Mouse (Mus musculus) embryonic facial prominence, embryonic 10.5 days (tissue): ENCODE data around the gene Twf2. TPM values are rescaled to one million over a fixed set of nuclear protein-coding genes. Genes with fewer than 3 reads are reported as not detected.

Experiments used
- DNase-seq: peaks from one replicate; pipeline ENCODE4 v3.0.0-alpha.2; 2017; ENCODE audit warnings: low spot score
- H3K27ac ChIP-seq: fragments of 300-500 bp; sonication (generic); replicated peaks from 2 replicates; pipeline ENCODE4 v1.5.1; 2016; ENCODE audit warnings: mild to moderate bottlenecking
- H3K27me3 ChIP-seq: fragments of 300-500 bp; sonication (generic); replicated peaks from 2 replicates; pipeline ENCODE4 v1.6.1; 2016; ENCODE audit warnings: low read depth, mild to moderate bottlenecking; ENCODE audit not compliant: poor library complexity, severe bottlenecking
- H3K36me3 ChIP-seq: fragments of 300-500 bp; sonication (generic); replicated peaks from 2 replicates; pipeline ENCODE4 v1.6.1; 2016; ENCODE audit warnings: mild to moderate bottlenecking, moderate library complexity
- H3K4me1 ChIP-seq: fragments of 300-500 bp; sonication (generic); 2 replicates; pipeline ENCODE4 v1.6.1; 2016
- H3K4me3 ChIP-seq: fragments of 300-500 bp; sonication (generic); 2 replicates; pipeline ENCODE4 v1.5.1; 2016; ENCODE audit warnings: mild to moderate bottlenecking, moderate library complexity
- H3K9me3 ChIP-seq: fragments of 300-500 bp; sonication (generic); 2 replicates; pipeline ENCODE4 v1.6.1; 2016; ENCODE audit warnings: mild to moderate bottlenecking
- WGBS: fragments of 180-500 bp; shearing (Covaris S2); methylation state at CpG from one replicate; pipeline ENCODE4 v1.1.7; 2016; 5-methylcytosine and 5-hydroxymethylcytosine counted together
- polyA plus RNA-seq: library from polyadenylated mRNA; unstranded; fragments of >200 nt; fragmentation: Nextera tagmentation; extraction: Ambion mirVana; gene quantifications from 2 replicates; pipeline ENCODE4 v1.2.1, GENCODE M21; 2016

Gene Twf2
- polyA plus RNA-seq, 1 experiment from 2014 or later = 74.7 TPM

DNA sequence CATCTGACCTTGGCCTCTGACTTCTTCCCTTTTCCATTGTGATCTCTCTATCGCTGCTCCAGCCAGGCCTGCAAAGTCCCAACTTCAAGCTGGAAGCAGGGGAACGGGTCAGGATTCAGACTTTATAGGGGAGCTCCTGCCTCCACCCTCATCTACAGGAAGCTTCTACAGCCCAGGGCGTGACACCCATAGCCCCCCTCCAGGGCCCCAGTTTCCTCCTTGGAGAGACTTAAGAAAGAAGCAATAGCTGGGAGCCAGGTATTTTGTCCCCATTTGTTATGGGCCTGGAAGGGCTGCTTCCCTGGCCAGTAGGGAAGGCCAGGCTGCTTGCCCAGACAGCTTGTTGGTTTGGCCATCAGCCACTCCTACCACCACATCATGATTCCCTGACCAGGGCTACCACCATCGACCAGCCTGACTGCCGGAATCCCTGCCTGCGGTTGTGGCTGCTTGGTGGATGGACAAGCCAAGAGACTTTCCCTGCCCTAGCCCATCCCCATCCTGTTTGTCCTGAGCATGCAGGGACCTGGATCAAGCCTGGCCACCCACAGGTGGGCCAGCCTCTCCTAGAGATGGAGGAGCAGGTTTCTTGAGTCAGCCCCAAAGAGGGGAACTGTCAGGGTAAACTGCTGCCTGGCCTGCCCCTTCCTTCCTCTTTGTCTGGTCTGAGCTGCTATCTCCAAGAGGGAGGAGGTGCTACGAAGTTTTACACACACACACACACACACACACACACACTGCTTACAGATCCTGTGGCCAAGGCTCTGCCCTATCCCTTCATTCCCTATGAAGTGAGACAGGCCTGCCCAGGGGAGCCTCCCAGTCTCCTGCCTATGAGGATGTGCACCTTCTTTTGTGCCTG, 1.3 kb downstream of the Twf2 start:
- Histone ChIP-seq H3K9me3 (no peaks in the 10 kb centered on the region), H3K4me1 (peaks cover 48% of the 10 kb centered on the region), H3K4me3 (peak overlapping the region; percentile 76), H3K27ac (peak overlapping the region; percentile 49; the same call in 1 of the 2 replicates), H3K36me3 (peaks cover 19% of the 10 kb centered on the region), H3K27me3 (0 out of 2 replicates have a peak, but pooled peaks cover 8% of the 10 kb centered on the region)
- no peak for DNase-seq
- 83% methylated on average over 7 of the region's 7 CpGs for WGBS

GRCm38 (mm10) chr9:106205713-106206290, 2.9 kb downstream of the Twf2 start:
- Histone ChIP-seq H3K36me3 (peaks cover 27% of the 10 kb centered on the region), H3K27ac (no peak overlapping the region), H3K4me3 (no peak overlapping the region), H3K9me3 (no peaks in the 10 kb centered on the region), H3K4me1 (peaks cover 37% of the 10 kb centered on the region), H3K27me3 (no peaks in the 10 kb centered on the region)
- 80% methylated on average over 7 of the region's 7 CpGs for WGBS
- no peak for DNase-seq

DNA sequence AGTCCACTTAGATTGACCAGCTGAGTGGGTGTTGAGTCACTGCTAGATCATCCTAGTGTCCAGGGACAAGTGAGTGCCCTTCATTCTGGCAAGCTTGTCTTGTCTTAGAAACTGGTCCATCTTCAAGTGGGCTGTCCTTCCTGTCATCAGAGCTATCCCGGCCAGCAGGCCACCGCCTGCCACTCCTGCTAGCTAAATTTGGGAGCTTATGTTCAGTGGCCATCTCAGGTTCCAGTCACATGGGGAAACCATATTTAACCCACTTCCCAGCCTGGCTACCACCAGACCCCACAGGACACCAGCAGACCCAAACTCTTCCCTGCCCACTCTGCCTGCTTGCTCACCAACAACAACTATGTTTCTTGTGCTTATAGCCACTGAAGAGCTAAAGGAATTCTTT, 3.6 kb downstream of the Twf2 start:
- 76% methylated on average over 2 of the region's 2 CpGs for WGBS
- Histone ChIP-seq H3K27ac (no peak overlapping the region), H3K36me3 (peaks cover 27% of the 10 kb centered on the region), H3K4me1 (peaks cover 43% of the 10 kb centered on the region), H3K27me3 (no peaks in the 10 kb centered on the region), H3K4me3 (no peak overlapping the region), H3K9me3 (no peaks in the 10 kb centered on the region)
- DNase-seq = no peak

DNA sequence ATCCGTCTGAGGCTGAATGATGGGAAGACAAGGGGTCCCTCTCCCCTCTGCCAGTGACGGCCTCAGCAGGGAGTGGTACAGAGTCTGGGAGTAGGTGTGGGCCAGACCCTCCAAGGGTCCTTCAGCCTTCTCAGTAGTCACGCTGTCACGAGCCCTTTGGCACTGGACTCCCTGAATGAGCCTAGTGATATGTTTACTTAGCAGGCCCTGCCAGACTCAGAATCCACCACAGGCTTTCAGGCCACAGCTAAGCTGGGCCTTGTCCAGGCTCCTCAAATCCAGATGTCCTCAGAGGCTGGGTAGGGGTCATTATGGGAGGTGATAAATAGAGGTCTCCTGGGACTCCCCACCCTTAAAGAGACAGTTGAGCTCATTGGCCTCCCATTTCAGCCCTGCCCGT, 5.3 kb downstream of the Twf2 start:
- Histone ChIP-seq H3K27ac (0 out of 2 replicates have a peak overlapping the region, but pooled peaks have one; percentile 10), H3K4me1 (peaks cover 45% of the 10 kb centered on the region), H3K27me3 (no peaks in the 10 kb centered on the region), H3K36me3 (peaks cover 40% of the 10 kb centered on the region), H3K4me3 (no peak overlapping the region), H3K9me3 (no peaks in the 10 kb centered on the region)
- no peak for DNase-seq
- WGBS = 86% methylated on average over 5 of the region's 5 CpGs

DNA sequence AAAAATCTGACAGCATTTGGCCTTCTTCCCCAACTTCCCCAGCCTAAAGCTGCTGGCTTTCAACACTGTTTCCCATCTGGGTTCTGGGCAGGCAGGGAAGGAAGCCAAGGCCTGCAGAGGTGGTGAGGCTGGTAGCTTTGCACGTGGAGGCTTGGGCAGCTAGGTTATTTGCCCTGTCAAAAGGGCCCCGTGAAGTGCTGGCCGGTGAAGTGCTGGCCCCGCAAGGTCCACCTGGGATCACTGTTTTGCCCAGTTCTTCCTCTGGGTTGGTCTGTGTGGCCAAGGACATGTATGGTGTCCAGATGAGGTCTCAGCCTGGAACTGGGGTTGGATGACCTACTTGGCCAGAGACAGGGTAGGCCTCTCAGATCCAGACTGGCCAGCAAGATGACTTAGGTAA, 7.0 kb downstream of the Twf2 start:
- no peak overlapping the region for H3K4me3 ChIP-seq
- H3K9me3 ChIP-seq = no peaks in the 10 kb centered on the region
- H3K36me3 ChIP-seq = peaks cover 58% of the 10 kb centered on the region
- H3K4me1 ChIP-seq = peaks cover 28% of the 10 kb centered on the region
- no peaks in the 10 kb centered on the region for H3K27me3 ChIP-seq
- DNase-seq = no peak
- H3K27ac ChIP-seq = no peak overlapping the region
- WGBS = 91% methylated on average over 4 of the region's 4 CpGs

DNA sequence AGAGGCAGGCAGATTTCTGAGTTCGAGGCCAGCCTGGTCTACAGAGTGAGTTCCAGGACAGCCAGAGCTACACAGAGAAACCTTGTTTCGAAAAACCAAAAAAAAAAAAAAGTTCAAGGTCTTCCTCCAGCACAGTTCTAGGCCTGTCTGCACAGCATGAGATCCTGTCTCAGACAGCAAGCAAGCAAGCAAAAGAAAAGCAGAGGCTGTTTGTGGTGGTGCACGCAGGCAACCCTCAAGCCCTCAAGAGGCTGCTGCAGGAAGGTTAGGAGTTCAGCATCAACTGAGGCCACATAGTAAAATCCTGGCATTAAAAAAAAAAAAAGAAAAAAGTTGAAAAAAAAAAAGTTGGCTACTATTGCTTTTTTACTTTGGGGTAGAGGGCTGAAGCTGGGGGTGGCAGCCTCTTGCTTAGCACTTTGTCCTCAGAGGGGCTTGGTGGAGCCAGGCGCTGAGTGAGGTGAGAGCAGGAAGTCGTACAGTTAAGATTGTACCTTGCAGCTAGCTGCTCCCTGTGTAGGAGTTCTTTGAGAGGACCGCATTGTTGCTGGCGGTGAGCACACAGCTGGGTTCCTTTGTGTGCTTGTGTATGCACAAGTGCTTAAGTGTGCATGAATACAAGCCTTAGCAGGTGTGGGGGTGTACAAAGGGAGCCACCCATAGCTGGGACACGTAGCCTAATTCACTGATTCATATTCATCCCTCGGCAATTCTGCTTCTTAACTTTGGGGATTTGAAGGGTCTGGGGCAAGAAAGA, 8.1 kb downstream of the Twf2 start:
- Histone ChIP-seq H3K4me3 (peak overlapping the region; percentile 51; the same call in 1 of the 2 replicates), H3K9me3 (no peaks in the 10 kb centered on the region), H3K27ac (peak overlapping the region; percentile 82), H3K27me3 (no peaks in the 10 kb centered on the region), H3K36me3 (peaks cover 67% of the 10 kb centered on the region), H3K4me1 (peaks cover 19% of the 10 kb centered on the region)
- DNase-seq = no peak
- WGBS = 40% methylated on average over 9 of the region's 9 CpGs

- H3K36me3 ChIP-seq = peaks cover 64% of the 10 kb centered on the region
- 18% methylated on average over 37 of the region's 37 CpGs for WGBS
- peak overlapping the region; percentile 82 for H3K27ac ChIP-seq
- no peaks in the 10 kb centered on the region for H3K9me3 ChIP-seq
- H3K27me3 ChIP-seq = no peaks in the 10 kb centered on the region
- peak overlapping the region; percentile 51 for H3K4me3 ChIP-seq
- DNase-seq = peak; percentile 92
- peaks cover 15% of the 10 kb centered on the region for H3K4me1 ChIP-seq
Observed at GRCm38 (mm10) chr9:106211680-106212593, 9.0 kb downstream of the Twf2 start.

DNA sequence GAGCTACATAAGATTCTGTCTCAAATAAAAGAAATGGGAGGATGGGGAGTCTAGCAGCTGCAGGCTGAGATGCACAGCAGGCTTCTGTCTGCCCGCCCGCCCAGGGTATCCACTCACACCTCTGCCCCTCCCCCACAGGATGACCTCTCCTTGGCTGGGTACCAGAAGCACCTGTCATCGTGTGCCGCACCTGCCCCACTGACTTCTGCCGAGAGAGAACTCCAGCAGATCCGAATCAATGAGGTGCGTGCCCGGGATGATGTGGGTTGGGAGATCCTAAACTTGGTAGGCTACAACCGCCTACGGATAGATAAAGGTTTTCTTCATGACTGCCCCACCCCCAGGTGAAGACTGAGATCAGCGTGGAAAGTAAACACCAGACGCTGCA, 9.7 kb downstream of the Twf2 start:
- 87% methylated on average over 12 of the region's 12 CpGs for WGBS
- peak overlapping the region; percentile 51; the same call in 1 of the 2 replicates for H3K4me3 ChIP-seq
- peaks cover 62% of the 10 kb centered on the region for H3K36me3 ChIP-seq
- no peaks in the 10 kb centered on the region for H3K27me3 ChIP-seq
- H3K27ac ChIP-seq = no peak overlapping the region
- no peaks in the 10 kb centered on the region for H3K9me3 ChIP-seq
- peaks cover 15% of the 10 kb centered on the region for H3K4me1 ChIP-seq
- DNase-seq = no peak

- H3K4me1 ChIP-seq = peaks cover 15% of the 10 kb centered on the region
- 86% methylated on average over 6 of the region's 6 CpGs for WGBS
- peaks cover 40% of the 10 kb centered on the region for H3K36me3 ChIP-seq
- no peaks in the 10 kb centered on the region for H3K9me3 ChIP-seq
- DNase-seq = no peak
- no peak overlapping the region for H3K4me3 ChIP-seq
- no peak overlapping the region for H3K27ac ChIP-seq
- H3K27me3 ChIP-seq = no peaks in the 10 kb centered on the region
Observed at GRCm38 (mm10) chr9:106215341-106216125, 12.6 kb downstream of the Twf2 start.

DNA sequence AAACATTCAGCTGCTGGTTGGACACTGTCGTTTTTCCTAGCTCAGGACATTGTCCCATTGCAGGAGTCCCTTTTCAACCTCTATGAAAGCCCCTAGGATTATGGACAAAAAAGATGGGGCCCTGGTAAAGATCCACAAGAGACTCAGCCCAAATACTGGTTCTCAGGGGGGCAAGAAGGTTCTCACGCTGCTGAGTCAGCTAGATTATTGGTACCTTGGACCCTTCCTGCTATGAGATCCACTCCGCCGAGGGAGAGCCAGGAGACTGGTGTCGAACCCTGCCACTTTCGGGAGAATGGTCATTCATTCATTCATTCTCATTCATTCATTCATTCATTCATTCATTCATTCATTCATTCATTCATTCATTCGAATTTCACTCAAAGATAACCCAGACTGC, 14.1 kb downstream of the Twf2 start:
- Histone ChIP-seq H3K4me3 (no peak overlapping the region), H3K27me3 (no peaks in the 10 kb centered on the region), H3K36me3 (peaks cover 40% of the 10 kb centered on the region), H3K4me1 (peaks cover 4% of the 10 kb centered on the region), H3K9me3 (no peaks in the 10 kb centered on the region), H3K27ac (no peak overlapping the region)
- 88% methylated on average over 7 of the region's 7 CpGs for WGBS
- DNase-seq = no peak

DNA sequence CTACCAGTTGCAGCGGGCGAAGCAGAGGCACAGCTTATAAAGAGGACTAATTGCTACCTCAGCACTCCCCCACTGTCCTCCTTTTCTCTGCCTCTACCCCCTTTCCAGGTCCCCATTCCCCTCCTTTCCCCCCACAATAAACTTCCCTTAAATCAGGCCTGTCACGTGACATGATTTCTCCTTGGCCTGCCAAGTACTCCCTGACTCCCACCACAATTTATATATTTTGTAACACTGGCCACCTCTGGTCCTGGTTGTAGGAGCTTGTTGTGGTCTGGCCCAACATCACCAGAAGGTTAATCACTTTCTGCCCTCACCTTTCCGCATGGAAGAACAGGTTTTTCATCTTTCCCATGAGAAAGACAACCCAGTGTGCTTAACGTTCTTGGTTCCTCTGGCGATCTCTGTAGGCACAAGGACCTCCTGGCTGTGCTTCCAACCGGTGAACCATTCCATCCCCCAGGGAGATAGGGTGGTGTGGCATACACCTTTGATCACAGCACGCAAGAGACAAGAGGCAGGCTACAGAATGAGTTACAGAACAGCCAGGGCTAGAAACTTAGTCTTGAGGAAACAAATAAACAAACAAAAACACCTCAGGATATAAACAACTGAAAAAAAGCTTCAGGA, 18.1 kb downstream of the Twf2 start:
- WGBS = 73% methylated on average over 8 of the region's 8 CpGs
- no peak for DNase-seq
- H3K9me3 ChIP-seq = no peaks in the 10 kb centered on the region
- 0 out of 2 replicates have a peak, but pooled peaks cover under 1% of the 10 kb centered on the region for H3K36me3 ChIP-seq
- H3K4me1 ChIP-seq = peaks cover 5% of the 10 kb centered on the region
- no peak overlapping the region for H3K27ac ChIP-seq
- H3K27me3 ChIP-seq = peaks cover 24% of the 10 kb centered on the region
- H3K4me3 ChIP-seq = no peak overlapping the region
